In genomic region chr1:91227381-91228054, GRCm38 (mm10) we compare ENCODE assay signal across 12 mouse cellular contexts. TPM values are rescaled to one million over a fixed set of nuclear protein-coding genes. Genes with fewer than 3 reads are reported as not detected.
DNase-seq lines count a peak whose midpoint lies in the region; ATAC-seq and TF ChIP-seq lines count a peak whose summit lies in the region.
"Had no signal": no experiment of that assay in that cellular context is flagged by ENCODE, and none has a peak within 500 bp of the region (broad histone marks: within the 10 kb centered on the region; RNA-seq: fewer than 3 reads in every experiment).

No protein-coding gene starts in this region.

- H3K4me1 ChIP-seq in heart, embryonic 10.5 days = peaks cover 35% of the 10 kb centered on the region
- peaks cover 7% of the 10 kb centered on the region; the same call in 1 of the 2 replicates for H3K4me1 ChIP-seq in stomach, embryonic 15.5 days
- H3K4me1 ChIP-seq in stomach, postnatal 0 days (replicated peaks; ENCODE audit: control insufficient read depth, insufficient read depth) = no peaks in the 10 kb centered on the region
- H3K4me1 ChIP-seq in limb, embryonic 15.5 days = peaks cover 10% of the 10 kb centered on the region

- no peak overlapping the region for H3K4me2 ChIP-seq in stomach, embryonic 15.5 days
- no peak overlapping the region for H3K4me2 ChIP-seq in stomach, postnatal 0 days (replicated peaks; ENCODE audit: low read depth)
- no peak overlapping the region for H3K4me2 ChIP-seq in limb, embryonic 15.5 days
- H3K4me2 ChIP-seq: hindbrain, embryonic 14.5 days had no signal

- WGBS in heart, embryonic 10.5 days = 40% methylated on average over 15 of the region's 15 CpGs
- WGBS in stomach, embryonic 15.5 days = 43% methylated on average over 15 of the region's 15 CpGs
- 47% methylated on average over 15 of the region's 15 CpGs for WGBS in stomach, postnatal 0 days
- WGBS in limb, embryonic 15.5 days = 33% methylated on average over 15 of the region's 15 CpGs

- TF ChIP-seq EP300 in stomach, postnatal 0 days (optimal IDR thresholded peaks at IDR 0.05) = no peak

- no peak overlapping the region for H3K4me3 ChIP-seq in heart, embryonic 10.5 days
- no peak overlapping the region for H3K4me3 ChIP-seq in stomach, embryonic 15.5 days (replicated peaks)
- no peak overlapping the region for H3K4me3 ChIP-seq in stomach, postnatal 0 days (ENCODE audit: low read depth, low read length)
- no peak overlapping the region for H3K4me3 ChIP-seq in limb, embryonic 15.5 days
- H3K4me3 ChIP-seq: myocyte had no signal

- H3K27me3 ChIP-seq in heart, embryonic 10.5 days (ENCODE audit: insufficient read depth, poor library complexity, severe bottlenecking) = no peaks in the 10 kb centered on the region
- no peaks in the 10 kb centered on the region for H3K27me3 ChIP-seq in stomach, embryonic 15.5 days (replicated peaks)
- H3K27me3 ChIP-seq in stomach, postnatal 0 days (ENCODE audit: control insufficient read depth, insufficient read depth, low read length) = no peaks in the 10 kb centered on the region
- no peaks in the 10 kb centered on the region for H3K27me3 ChIP-seq in limb, embryonic 15.5 days

- intact Hi-C loops in heart, postnatal 14 days (cut with DNase I) = no loop called here

- H3K9me3 ChIP-seq in heart, embryonic 10.5 days = no peaks in the 10 kb centered on the region
- no peaks in the 10 kb centered on the region for H3K9me3 ChIP-seq in stomach, embryonic 15.5 days
- H3K9me3 ChIP-seq in stomach, postnatal 0 days (ENCODE audit: control insufficient read depth, low read length) = no peaks in the 10 kb centered on the region
- no peaks in the 10 kb centered on the region for H3K9me3 ChIP-seq in limb, embryonic 15.5 days

- peak overlapping the region; percentile 50 for H3K27ac ChIP-seq in heart, embryonic 10.5 days
- H3K27ac ChIP-seq in stomach, embryonic 15.5 days = peak overlapping the region; percentile 26; the same call in 1 of the 2 replicates
- H3K27ac ChIP-seq in stomach, postnatal 0 days (replicated peaks) = no peak overlapping the region; the same call in 1 of the 2 replicates
- H3K27ac ChIP-seq in limb, embryonic 15.5 days = peak overlapping the region; percentile 40
- H3K27ac ChIP-seq: hindbrain, embryonic 14.5 days had no signal

- ATAC-seq in stomach, embryonic 15.5 days (ENCODE audit: insufficient read depth, low FRiP score, low read depth) = no peak
- no peak for ATAC-seq in stomach, postnatal 0 days (ENCODE audit: low FRiP score, low TSS enrichment)
- no peak for ATAC-seq in limb, embryonic 15.5 days (ENCODE audit: insufficient number of reproducible peaks, low FRiP score, low TSS enrichment, low read depth)

- no peak for TF ChIP-seq CTCF in stomach, postnatal 0 days (IDR thresholded peaks at IDR 0.05; ENCODE audit: low read depth)

- H3K9ac ChIP-seq in stomach, embryonic 15.5 days = no peak overlapping the region
- H3K9ac ChIP-seq in stomach, postnatal 0 days (ENCODE audit: low read length) = no peak overlapping the region
- no peak overlapping the region for H3K9ac ChIP-seq in limb, embryonic 15.5 days
- H3K9ac ChIP-seq: hindbrain, embryonic 14.5 days had no signal

- DNase-seq in heart, embryonic 10.5 days (ENCODE audit: low spot score) = no peak
- no peak for DNase-seq in heart, postnatal 14 days
- no peak for DNase-seq in stomach, postnatal 0 days (ENCODE audit: low spot score)
- DNase-seq in yolk sac, embryonic 10.5 days (ENCODE audit: low spot score) = peak; percentile 38
- DNase-seq in spleen, postnatal 10 days (ENCODE audit: low spot score in 2 of 2) = no peak
- DNase-seq in adrenal gland, postnatal 4 days (ENCODE audit: low spot score in 2 of 2) = no peak
- DNase-seq: spleen, adult 18-20 months; thymus, postnatal 25 days had no signal

- no peaks in the 10 kb centered on the region for H3K36me3 ChIP-seq in heart, embryonic 10.5 days
- no peaks in the 10 kb centered on the region for H3K36me3 ChIP-seq in stomach, embryonic 15.5 days
- no peaks in the 10 kb centered on the region for H3K36me3 ChIP-seq in stomach, postnatal 0 days (ENCODE audit: control insufficient read depth, insufficient read depth, low read length)
- H3K36me3 ChIP-seq in limb, embryonic 15.5 days = no peaks in the 10 kb centered on the region

RNA-seq across cellular contexts. Expression of gene Ube2f, which starts 22.6 kb away (rescaled TPM):
- 76.9 and 82.8 TPM in 2 replicates for polyA plus RNA-seq in heart, embryonic 10.5 days (2016; fragmentation: Nextera tagmentation; extraction: Ambion mirVana)
- 10 to 100 TPM; 50.2 to 56.7 TPM for total RNA-seq in heart, postnatal 14 days (2021)
- polyA plus RNA-seq in stomach, embryonic 15.5 days (2015; fragmentation: Nextera tagmentation; extraction: Ambion mirVana) = 66.9 and 68.8 TPM in 2 replicates
- polyA plus RNA-seq in stomach, postnatal 0 days (2015; fragmentation: Nextera tagmentation; extraction: Ambion mirVana) = 56.9 and 61.7 TPM in 2 replicates
- 64.1 and 64.4 TPM in 2 replicates for polyA plus RNA-seq in limb, embryonic 15.5 days (2015; fragmentation: Nextera tagmentation; extraction: Ambion mirVana)
- total RNA-seq in adrenal gland, postnatal 4 days (2021) = 10 to 100 TPM; 49.7 to 52.0 TPM

RNA-seq across cellular contexts. Expression of gene Ramp1, which starts 47.9 kb away (rescaled TPM):
- 16.8 and 24.9 TPM in 2 replicates for polyA plus RNA-seq in heart, embryonic 10.5 days (2016; fragmentation: Nextera tagmentation; extraction: Ambion mirVana)
- 10 to 100 TPM; 10.5 to 13.6 TPM for total RNA-seq in heart, postnatal 14 days (2021)
- polyA plus RNA-seq in stomach, embryonic 15.5 days (2015; fragmentation: Nextera tagmentation; extraction: Ambion mirVana) = 4.6 and 5.9 TPM in 2 replicates
- 10.5 and 11.5 TPM in 2 replicates for polyA plus RNA-seq in stomach, postnatal 0 days (2015; fragmentation: Nextera tagmentation; extraction: Ambion mirVana)
- polyA plus RNA-seq in limb, embryonic 15.5 days (2015; fragmentation: Nextera tagmentation; extraction: Ambion mirVana) = 9.6 and 17.3 TPM in 2 replicates
- 10 to 100 TPM in 1 of 2 experiments, 1 to 10 TPM in 1; 10.0 to 12.2 TPM for total RNA-seq in adrenal gland, postnatal 4 days (2021)
